Mouse (Mus musculus): ENCODE measurements around the gene Igsf6. TPM values are rescaled to one million over a fixed set of nuclear protein-coding genes. Genes with fewer than 3 reads are reported as not detected.

Gene Igsf6
- 1.0 TPM for polyA plus RNA-seq (2015; fragmentation: Illumina TruSeq; extraction: RNeasy Lipid Tissue Mini Kit (QIAGEN cat#74804); ENCODE audit: low read depth, low replicate concordance)

DNA sequence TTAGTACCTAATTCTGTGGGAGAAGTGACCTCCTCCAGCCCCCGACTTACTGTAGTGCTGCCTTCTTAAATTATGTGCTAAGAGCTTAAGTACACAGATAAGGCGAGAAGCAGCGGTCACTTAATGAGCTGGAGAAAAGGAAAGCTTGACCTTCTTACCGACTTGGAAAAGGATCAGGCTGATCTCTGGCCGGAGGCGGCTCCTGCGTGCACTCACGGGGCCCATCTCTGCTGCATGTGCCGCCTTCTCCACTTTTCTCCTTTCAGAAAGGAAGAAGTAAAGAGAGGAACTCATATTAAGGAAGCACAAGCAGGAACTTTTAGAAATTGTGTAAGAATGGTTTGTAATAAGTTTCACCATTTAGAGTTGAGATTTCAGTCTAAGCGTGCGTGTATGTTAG, at the start of gene Igsf6:
Gene Igsf6 (minus strand): TSS at position 292 of the 400 bp plus-strand sequence.

DNA sequence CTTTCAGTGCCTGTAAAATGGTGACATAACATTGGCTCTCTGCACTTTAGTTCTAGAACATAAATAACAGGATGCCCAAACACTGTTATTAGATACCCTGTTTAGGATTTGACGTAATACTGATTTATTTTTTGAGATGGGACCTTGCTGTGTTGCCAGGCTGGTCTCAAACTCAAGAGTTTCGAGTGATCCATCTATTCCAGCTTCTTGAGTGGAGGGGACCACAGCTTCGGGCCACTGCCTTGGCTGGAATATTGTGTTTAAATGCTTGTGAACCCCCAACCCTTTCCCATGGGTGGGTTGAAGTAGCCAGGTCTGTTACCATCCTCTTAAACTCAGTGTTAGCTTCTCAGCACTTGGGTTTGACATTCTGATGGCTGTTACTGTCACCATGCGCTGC, 7.0 kb upstream of the Igsf6 start, which contains the start of gene Otoa:
Gene Otoa (plus strand): TSS at position 301 of the 400 bp plus-strand sequence.

DNA sequence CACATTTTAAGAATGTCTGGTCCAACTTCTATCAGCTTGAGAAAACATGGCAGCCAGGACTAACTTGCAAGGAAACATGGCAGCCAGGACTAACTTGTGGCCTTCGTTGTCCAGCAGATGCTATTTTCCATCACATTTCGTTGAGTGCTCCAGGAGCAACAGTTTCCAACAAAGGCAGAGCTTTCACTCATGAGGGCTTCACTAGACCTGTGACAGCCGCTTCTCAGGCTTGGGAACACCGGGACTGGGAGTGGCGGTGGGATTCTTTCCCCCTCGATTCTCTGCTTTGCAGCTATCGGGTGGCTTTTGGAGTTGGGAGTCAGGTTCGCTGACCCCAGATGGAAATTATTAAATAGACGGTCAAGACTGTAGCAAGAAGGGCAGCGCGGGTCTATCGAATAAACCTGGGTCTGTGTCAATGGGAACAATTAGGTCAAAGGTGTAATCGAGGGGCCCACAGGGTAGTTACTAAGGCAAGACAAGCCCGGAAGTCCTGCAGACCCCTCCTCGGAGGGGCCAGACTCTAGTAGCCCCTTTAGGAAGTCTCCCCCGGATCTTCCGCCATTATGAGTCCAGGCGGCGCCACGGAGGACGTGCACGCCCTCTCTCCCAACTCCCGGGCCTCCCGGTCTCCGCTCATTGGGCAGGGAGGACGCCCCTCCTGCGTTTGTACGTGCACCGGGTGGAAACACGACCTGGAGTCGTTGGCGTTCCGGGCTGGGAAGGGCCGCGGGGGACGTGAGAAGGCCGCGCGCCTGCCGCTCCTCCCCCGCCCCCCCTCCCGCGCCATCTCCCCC, 40.3 kb downstream of the Igsf6 start, which contains the start of gene Mettl9:
Gene Mettl9 (plus strand): TSS at position 590 of the 797 bp plus-strand sequence.

Other genes starting within 250 kb of the Igsf6 start
- 19.3 TPM for gene Eef2k, start 231.7 kb downstream of the Igsf6 start, polyA plus RNA-seq (2015; fragmentation: Illumina TruSeq; extraction: RNeasy Lipid Tissue Mini Kit (QIAGEN cat#74804); ENCODE audit: low read depth, low replicate concordance)
- 22.1 TPM for gene Polr3e, start 156.8 kb downstream of the Igsf6 start, polyA plus RNA-seq (2015; fragmentation: Illumina TruSeq; extraction: RNeasy Lipid Tissue Mini Kit (QIAGEN cat#74804); ENCODE audit: low read depth, low replicate concordance)
- gene Cdr2, start 92.3 kb downstream of the Igsf6 start, polyA plus RNA-seq (2015; fragmentation: Illumina TruSeq; extraction: RNeasy Lipid Tissue Mini Kit (QIAGEN cat#74804); ENCODE audit: low read depth, low replicate concordance), result 21.2 TPM
- 0.59 TPM for gene Mfsd13b, start 92.1 kb downstream of the Igsf6 start, polyA plus RNA-seq (2015; fragmentation: Illumina TruSeq; extraction: RNeasy Lipid Tissue Mini Kit (QIAGEN cat#74804); ENCODE audit: low read depth, low replicate concordance)
- 85.7 TPM for gene Mettl9, start 40.1 kb downstream of the Igsf6 start, polyA plus RNA-seq (2015; fragmentation: Illumina TruSeq; extraction: RNeasy Lipid Tissue Mini Kit (QIAGEN cat#74804); ENCODE audit: low read depth, low replicate concordance)
- gene Otoa, start 7.1 kb upstream of the Igsf6 start, polyA plus RNA-seq (2015; fragmentation: Illumina TruSeq; extraction: RNeasy Lipid Tissue Mini Kit (QIAGEN cat#74804); ENCODE audit: low read depth, low replicate concordance), result not detected

All from brain, adult 10 weeks (tissue).